Mouse (Mus musculus): Measurements from ENCODE around the gene Vps37b.

GRCm38 (mm10) chr5:124051899-124052491, 19.9 kb upstream of the Vps37b start:
- TF ChIP-seq CTCF (IDR thresholded peaks at IDR 0.05; ENCODE audit: low read depth) = no peak
- no peak for TF ChIP-seq EP300 (IDR thresholded peaks at IDR 0.05; ENCODE audit: low read depth)
